Mouse (Mus musculus): ENCODE data around the gene Tmbim4. TPM values are rescaled to one million over a fixed set of nuclear protein-coding genes. Genes with fewer than 3 reads are reported as not detected.

Gene Tmbim4
- polyA plus RNA-seq, 1 experiment = 102 TPM

DNA sequence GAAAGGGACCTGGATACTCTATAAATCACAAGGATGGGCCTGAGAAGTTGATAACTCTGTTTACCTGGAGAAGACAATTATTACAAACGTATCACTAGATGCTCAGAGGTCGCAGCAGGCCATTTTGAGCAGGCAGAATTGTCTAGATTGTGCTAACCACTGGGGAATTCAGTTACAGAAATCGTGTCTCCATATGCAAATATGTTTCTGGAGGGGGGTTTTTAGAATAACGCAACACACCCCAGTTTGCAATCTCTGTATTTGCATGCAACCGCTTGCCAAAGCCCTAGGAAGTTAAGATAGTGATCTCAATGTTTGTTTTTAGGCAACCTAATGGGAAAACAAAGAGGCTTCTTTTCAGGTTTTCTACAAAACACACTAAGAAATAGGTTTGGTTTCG lies 10.2 kb upstream of the Tmbim4 start:
- TF ChIP-seq POLR2A (IDR thresholded peaks at IDR 0.05; ENCODE audit: extremely low read depth, insufficient read depth, low read length) = no peak
- TF ChIP-seq CTCF (IDR thresholded peaks at IDR 0.05; ENCODE audit: extremely low read depth, insufficient read depth, low read length) = no peak

DNA sequence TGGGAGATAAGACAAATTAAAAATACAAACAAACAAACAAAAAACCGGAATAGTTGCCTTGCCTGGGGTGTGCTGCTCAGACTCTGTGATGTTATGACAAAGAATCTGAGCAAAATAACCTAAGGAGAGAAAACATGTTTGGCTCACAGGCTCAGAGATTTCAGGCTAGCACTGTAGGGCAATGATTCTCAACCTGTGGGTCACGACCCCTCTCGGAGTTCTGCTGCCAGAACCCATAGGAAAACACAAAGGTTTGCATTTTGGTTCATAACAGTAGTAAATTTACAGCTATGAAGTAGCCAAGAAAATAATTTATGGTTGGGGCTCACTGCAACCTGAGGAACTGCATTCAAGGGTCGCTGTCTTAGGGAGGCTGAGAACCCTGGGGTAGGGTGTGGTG lies 9.1 kb upstream of the Tmbim4 start:
- Histone ChIP-seq H3K4me3 (ENCODE audit: insufficient read depth, low read length) (no peak overlapping the region), H3K27ac (ENCODE audit: insufficient read depth, low read length) (no peak overlapping the region), H3K4me1 (ENCODE audit: control insufficient read depth, insufficient read depth, low read length) (no peaks in the 10 kb centered on the region)
- TF ChIP-seq POLR2A (IDR thresholded peaks at IDR 0.05; ENCODE audit: extremely low read depth, insufficient read depth, low read length) (no peak), CTCF (IDR thresholded peaks at IDR 0.05; ENCODE audit: extremely low read depth, insufficient read depth, low read length) (no peak)

More for the DNA sequence above, 10.2 kb upstream of the Tmbim4 start:
- Histone ChIP-seq H3K4me3 (ENCODE audit: insufficient read depth, low read length) (no peak overlapping the region), H3K27ac (ENCODE audit: insufficient read depth, low read length) (no peak overlapping the region), H3K4me1 (ENCODE audit: control insufficient read depth, insufficient read depth, low read length) (no peaks in the 10 kb centered on the region)

DNA sequence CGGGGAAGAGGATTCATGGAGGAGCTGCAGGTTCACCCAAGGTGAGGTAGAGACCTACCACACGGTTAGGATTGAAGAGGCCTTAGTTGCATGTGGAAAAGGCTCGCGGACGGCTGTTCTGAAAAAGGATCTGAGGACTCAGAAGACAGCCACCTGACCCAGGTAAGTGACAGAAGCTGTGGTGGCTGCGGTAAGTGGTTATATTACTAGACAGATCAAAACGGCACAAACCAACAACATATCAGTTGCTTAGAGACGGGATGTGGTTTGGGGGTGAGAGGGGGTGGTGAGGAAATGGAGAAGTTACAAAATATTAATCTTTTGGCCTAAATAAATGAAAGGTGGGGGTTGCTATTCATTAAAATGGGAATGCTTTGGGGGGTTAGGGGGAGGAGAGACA lies 8.1 kb upstream of the Tmbim4 start:
- TF ChIP-seq POLR2A (IDR thresholded peaks at IDR 0.05; ENCODE audit: extremely low read depth, insufficient read depth, low read length) = no peak
- no peak for TF ChIP-seq CTCF (IDR thresholded peaks at IDR 0.05; ENCODE audit: extremely low read depth, insufficient read depth, low read length)
- Histone ChIP-seq H3K27ac (ENCODE audit: insufficient read depth, low read length) (no peak overlapping the region), H3K4me1 (ENCODE audit: control insufficient read depth, insufficient read depth, low read length) (no peaks in the 10 kb centered on the region), H3K4me3 (ENCODE audit: insufficient read depth, low read length) (no peak overlapping the region)

DNA sequence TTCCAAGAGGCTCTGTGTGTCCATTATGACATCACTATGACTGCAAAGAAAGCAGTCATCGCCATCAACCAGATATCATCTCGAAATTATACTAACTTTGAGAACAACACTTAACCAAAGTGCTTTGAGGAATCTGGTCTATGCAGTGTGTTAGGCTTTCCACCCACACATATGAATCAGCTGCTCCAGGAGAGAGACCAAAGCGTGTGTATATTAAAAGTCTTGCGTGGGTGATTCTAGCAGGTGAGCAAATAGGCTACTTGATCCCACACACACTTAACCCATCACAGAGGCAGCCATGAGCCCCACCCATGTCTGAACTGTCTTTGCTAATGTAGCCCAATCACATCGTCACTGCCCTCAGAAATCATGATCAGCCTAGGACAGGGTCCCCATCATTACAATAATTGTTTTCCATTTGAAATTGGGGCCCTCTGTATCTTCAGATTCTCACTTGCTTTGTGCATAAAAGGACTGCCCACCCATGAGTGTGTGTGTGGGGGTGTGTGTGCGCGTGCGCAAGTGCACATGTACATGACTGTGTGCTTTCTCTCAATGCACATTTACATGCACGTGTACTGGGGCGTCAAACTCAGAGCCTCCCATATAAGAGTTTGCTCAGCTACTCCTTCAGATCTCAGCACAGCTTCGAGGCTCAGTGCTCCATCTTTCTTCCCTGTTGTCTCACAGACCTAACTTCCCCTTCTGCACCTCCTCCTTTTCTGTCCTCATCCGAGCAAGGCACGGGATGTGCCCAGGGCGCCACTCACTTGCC lies 4.1 kb upstream of the Tmbim4 start:
- TF ChIP-seq CTCF (IDR thresholded peaks at IDR 0.05; ENCODE audit: extremely low read depth, insufficient read depth, low read length) (no peak), POLR2A (IDR thresholded peaks at IDR 0.05; ENCODE audit: extremely low read depth, insufficient read depth, low read length) (no peak)
- H3K4me1 ChIP-seq (ENCODE audit: control insufficient read depth, insufficient read depth, low read length) = no peaks in the 10 kb centered on the region
- no peak overlapping the region for H3K4me3 ChIP-seq (ENCODE audit: insufficient read depth, low read length)
- H3K27ac ChIP-seq (ENCODE audit: insufficient read depth, low read length) = no peak overlapping the region

DNA sequence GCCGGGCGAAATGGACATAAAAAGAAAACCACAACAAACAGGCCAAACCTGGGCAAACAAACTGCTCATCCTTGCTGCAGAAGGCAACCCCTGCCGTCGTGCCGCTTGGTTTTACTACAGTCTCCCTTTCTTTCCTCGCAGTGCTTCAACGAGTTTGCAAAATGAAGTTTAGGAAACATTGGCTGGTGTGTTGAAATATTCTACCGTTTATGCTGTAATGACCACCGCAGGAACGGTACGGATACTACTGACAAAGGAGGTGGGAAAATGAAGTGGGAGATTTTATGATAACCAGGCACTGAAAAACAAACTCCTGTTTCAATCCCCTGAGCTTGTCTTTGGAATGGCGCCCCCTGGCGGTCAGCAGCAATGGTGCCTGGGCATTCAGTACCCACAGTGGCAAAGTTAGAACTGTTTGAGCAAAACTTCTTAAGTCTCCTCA lies 592 bp downstream of the Tmbim4 start, which contains the start of gene Irak3:
Gene Irak3 (minus strand): TSS at position 170 of the 442 bp plus-strand sequence.
- TF ChIP-seq CTCF (IDR thresholded peaks at IDR 0.05; ENCODE audit: extremely low read depth, insufficient read depth, low read length) (peak; percentile 90), POLR2A (IDR thresholded peaks at IDR 0.05; ENCODE audit: extremely low read depth, insufficient read depth, low read length) (no peak)
- Histone ChIP-seq H3K4me3 (ENCODE audit: insufficient read depth, low read length) (peak within 1 kb of the TSS; percentile 18), H3K27ac (ENCODE audit: insufficient read depth, low read length) (no peak within 1 kb of the TSS), H3K4me1 (ENCODE audit: control insufficient read depth, insufficient read depth, low read length) (no peaks in the 10 kb centered on the region)

DNA sequence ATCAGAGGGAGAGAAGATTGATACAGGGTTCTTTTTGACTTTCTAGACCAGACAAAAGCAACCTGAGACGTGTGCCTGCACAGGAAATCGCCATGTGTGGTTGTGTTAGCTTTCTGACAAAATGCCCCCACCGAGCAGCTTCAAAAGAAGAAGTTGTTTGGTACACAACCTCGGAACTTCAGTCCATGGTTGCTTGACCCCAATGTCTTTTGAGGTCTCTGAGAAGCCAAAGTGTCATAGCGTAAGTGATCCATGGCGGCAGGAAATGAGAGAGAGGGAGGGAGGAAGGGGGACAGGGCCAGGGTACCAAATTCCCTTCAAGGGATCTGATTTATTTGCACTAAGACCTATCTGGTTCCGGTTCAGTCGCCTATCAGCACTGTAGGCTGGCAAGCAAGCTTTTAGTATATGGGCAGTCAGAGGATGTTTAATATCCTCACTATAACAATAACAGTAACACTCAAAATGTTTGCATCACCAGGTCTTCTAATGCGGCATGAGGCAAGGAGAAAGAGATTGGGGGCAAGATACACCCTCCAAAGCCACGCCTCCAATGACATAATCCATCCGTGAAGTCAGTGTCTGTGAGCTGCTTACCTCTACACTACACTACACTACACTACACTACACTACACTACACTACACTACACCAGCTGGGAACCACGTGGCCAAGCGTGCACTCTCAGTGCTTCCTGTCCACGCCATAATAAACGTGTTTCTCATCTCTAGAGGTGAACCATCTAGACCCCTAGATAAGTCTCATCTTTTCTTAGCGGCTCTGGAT lies 1.3 kb downstream of the Tmbim4 start:
- Histone ChIP-seq H3K4me3 (ENCODE audit: insufficient read depth, low read length) (no peak overlapping the region), H3K4me1 (ENCODE audit: control insufficient read depth, insufficient read depth, low read length) (no peaks in the 10 kb centered on the region), H3K27ac (ENCODE audit: insufficient read depth, low read length) (no peak overlapping the region)
- TF ChIP-seq CTCF (IDR thresholded peaks at IDR 0.05; ENCODE audit: extremely low read depth, insufficient read depth, low read length) = no peak
- no peak for TF ChIP-seq POLR2A (IDR thresholded peaks at IDR 0.05; ENCODE audit: extremely low read depth, insufficient read depth, low read length)

DNA sequence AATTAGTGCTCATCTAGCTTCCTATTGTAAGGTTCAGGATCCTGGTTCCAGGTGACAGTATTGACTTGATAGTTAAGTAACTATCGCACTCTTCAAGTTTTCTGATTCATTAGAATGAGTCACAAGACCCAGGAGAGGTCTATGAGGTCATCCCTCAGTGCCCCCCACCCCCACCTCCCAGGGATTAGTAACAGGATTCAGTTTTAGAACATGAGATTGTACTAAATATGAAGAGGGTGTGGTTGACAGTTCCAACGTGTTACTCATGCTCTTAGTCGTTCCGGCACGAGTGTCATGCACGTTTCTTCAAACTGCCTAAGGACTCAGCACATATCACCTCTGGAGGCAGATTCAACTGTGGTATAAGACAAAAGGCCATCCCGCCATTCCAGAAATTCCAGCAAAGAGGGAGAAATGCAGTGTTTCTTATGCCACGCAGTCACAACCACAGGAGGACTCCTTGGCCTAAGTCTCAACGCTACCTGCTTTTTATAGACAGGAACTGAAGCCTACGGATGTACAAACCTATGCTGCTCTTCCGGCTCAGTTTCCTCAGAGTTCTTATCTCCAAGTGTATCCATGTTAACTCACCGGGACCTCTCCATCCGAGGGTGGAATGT lies 3.3 kb downstream of the Tmbim4 start:
- no peak for TF ChIP-seq CTCF (IDR thresholded peaks at IDR 0.05; ENCODE audit: extremely low read depth, insufficient read depth, low read length)
- no peak for TF ChIP-seq POLR2A (IDR thresholded peaks at IDR 0.05; ENCODE audit: extremely low read depth, insufficient read depth, low read length)

DNA sequence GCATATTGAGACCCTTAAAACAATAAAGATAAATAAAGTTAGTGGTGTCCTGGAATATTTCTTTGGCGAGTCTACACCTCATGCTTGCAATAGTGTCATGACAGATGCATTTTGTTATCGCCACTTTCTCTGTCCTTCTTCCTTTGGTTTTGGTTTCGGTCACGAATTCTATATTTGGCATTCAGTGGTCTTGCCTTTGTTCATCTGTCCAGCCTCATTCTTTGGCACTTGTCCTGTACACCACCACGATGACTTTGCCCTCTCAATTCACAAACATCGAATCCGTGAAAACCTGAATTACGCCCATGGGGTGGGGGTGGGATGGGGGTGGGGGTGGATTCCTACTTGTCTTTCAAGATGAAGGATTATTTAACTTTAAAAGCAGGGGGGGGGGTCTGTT lies 6.6 kb downstream of the Tmbim4 start:
- no peak overlapping the region; the same call in 1 of the 2 replicates for H3K4me3 ChIP-seq (ENCODE audit: insufficient read depth, low read length)
- H3K27ac ChIP-seq (ENCODE audit: insufficient read depth, low read length) = no peak overlapping the region
- H3K4me1 ChIP-seq (ENCODE audit: control insufficient read depth, insufficient read depth, low read length) = peaks cover 3% of the 10 kb centered on the region; the same call in 1 of the 2 replicates
- no peak for TF ChIP-seq CTCF (IDR thresholded peaks at IDR 0.05; ENCODE audit: extremely low read depth, insufficient read depth, low read length)
- TF ChIP-seq POLR2A (IDR thresholded peaks at IDR 0.05; ENCODE audit: extremely low read depth, insufficient read depth, low read length) = no peak

More for the DNA sequence above, 3.3 kb downstream of the Tmbim4 start:
- peaks cover under 1% of the 10 kb centered on the region; the same call in 1 of the 2 replicates for H3K4me1 ChIP-seq (ENCODE audit: control insufficient read depth, insufficient read depth, low read length)
- H3K27ac ChIP-seq (ENCODE audit: insufficient read depth, low read length) = no peak overlapping the region
- H3K4me3 ChIP-seq (ENCODE audit: insufficient read depth, low read length) = no peak overlapping the region

All from cortical plate, adult 2 months (tissue).